Mouse (Mus musculus) small intestine, adult 2 months (tissue): ENCODE measurements at regions not wholly inside any gene's neighbourhood (a gene's known extent, or its start where the extent isn't known, plus 50 kb on each side); places are given as distances from the start of the nearest gene placed in this dataset.

Source experiments
- CTCF ChIP-seq: fragments of 200-500 bp; IDR thresholded peaks from 2 replicates; pipeline ENCODE4 v1.5.1; 2012; ENCODE audit warnings: low read depth, mild to moderate bottlenecking, control low read depth, inconsistent platforms, low read length, moderate library complexity, mixed read lengths; ENCODE audit not compliant: insufficient replicate concordance, insufficient read length; ENCODE audit errors: extremely low read depth
- POLR2A ChIP-seq: fragments of 200-500 bp; IDR thresholded peaks from 2 replicates; pipeline ENCODE4 v1.6.1; 2012; ENCODE audit warnings: low read depth, mild to moderate bottlenecking, control low read depth, inconsistent platforms, low read length, moderate library complexity

DNA sequence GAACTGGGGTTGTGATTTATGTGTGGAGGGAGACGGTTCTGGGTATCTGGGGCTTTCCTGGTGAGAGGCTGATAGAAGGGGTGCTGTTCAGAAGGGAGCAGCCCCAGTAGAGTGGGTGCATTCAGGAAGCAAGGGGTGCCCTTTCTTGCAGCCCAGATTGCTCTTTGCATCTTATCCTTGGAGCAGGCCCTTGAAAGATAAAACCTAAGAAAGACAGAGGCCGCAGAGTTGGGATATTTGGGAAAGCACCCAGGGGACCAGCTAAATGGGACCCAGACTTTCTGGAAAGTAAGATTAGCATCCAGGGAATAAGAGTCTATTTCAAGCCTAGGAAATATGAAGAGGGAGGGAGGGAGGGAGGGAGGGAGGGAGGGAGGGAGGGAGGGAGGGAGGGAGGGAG lies 512.2 kb upstream of the Mki67 start:
- TF ChIP-seq CTCF: no peak
- TF ChIP-seq POLR2A: no peak
